Mouse (Mus musculus) left cerebral cortex, adult 6 months (tissue): Measurements from ENCODE around the gene Slc25a47. TPM values are rescaled to one million over a fixed set of nuclear protein-coding genes. Genes with fewer than 3 reads are reported as not detected.

Experiments used
- long read RNA-seq, 2 experiments: library from polyadenylated mRNA; unstranded; transcript quantifications; one replicate each; pipeline ENCODE4 v2.0.0; 2019 to 2020
- polyA plus RNA-seq: library from polyadenylated mRNA; unstranded; fragments of <200 nt; fragmentation: Nextera tagmentation; gene quantifications from 2 replicates; pipeline ENCODE4 v1.2.3, GENCODE M21; 2021

Gene Slc25a47
- polyA plus RNA-seq: 5.3 and 7.0 TPM in 2 replicates
- long read RNA-seq, experiment 1, partial matches to known transcripts: 6 of 46 reads
- long read RNA-seq, experiment 1, other reads (novel, unspliced or antisense): 40 of 46 reads
- long read RNA-seq, experiment 2, partial matches to known transcripts: 1 of 4 reads
- long read RNA-seq, experiment 2, other reads (novel, unspliced or antisense): 3 of 4 reads

DNA sequence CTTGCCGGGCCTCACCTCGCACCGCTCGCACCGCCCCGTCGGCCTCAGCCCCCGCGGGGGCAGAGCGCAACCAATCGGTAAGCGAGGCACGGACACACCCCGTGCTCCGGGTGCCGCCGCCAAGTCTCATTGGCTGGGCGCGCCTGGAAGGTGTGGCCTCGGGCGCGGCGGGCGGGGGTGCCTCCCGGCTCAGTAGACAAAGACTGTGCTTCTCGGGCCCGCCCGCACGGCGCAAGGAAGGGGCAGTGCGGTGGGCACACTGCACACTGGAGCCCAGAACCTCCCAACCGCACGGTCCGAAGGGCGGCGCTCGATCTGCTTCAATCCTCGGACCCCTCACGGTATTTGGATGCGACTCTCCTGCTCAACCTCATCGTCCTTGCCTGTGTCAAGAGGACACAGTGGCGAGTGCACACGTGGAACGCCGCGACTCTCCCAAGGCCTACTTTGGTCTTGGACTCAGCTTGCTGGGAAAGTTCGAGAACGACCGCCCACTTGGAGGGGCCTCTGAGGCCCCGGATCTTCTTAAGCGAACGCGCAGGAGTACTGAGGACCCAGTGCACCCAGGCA lies at the start of gene Slc25a47, which contains the start of gene Slc25a29:
Gene Slc25a47, plus strand, starts transcription at position 207 of the 570 bp plus-strand sequence.
Gene Slc25a29, minus strand, starts transcription at position 44 of the 570 bp plus-strand sequence.

DNA sequence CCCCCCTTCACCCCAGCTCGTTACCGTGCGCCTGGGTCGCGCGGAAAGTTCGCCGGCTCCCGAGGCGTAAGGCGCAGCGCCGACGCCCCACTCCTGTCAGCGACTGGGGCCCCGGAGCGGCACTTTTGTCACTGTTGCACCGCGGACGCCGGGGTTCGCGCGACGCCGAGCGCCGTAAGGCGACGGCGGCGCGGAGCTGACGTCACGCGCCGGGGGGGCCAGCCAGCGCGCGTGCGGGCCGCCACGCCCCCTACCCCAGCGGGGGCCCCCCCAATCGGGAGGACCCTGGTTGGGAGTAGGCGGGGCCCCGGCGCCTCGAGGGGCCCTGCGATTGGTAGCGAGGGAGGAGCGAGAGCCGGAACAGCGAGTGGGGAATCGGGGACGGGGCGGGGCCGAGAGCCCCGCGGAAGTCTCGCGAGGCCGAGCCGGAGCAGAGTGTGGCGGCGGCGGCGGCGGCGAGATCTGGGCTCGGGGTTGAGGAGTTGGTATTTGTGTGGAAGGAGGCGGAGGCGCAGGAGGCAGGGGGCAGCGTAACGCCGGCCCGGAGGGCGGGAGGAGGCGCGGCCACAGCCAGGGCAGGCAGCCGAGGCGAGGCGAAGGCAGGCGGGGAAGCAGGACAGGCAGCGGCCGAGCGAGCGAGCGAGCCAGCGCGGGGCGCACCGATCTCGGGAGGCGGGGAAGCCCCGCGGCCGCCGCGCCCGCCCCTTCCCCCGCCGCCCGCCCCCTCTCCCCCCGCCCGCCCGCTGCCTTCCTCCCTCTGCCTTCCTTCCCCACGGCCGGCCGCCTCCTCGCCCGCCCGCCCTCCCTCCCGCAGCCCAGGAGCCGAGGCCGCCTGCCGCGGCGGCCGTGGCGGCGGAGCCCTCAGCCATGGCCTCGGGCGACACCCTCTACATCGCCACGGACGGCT lies 43.0 kb upstream of the Slc25a47 start, which contains the start of gene Yy1:
Gene Yy1, plus strand, starts transcription at position 428 of the 907 bp plus-strand sequence.

DNA sequence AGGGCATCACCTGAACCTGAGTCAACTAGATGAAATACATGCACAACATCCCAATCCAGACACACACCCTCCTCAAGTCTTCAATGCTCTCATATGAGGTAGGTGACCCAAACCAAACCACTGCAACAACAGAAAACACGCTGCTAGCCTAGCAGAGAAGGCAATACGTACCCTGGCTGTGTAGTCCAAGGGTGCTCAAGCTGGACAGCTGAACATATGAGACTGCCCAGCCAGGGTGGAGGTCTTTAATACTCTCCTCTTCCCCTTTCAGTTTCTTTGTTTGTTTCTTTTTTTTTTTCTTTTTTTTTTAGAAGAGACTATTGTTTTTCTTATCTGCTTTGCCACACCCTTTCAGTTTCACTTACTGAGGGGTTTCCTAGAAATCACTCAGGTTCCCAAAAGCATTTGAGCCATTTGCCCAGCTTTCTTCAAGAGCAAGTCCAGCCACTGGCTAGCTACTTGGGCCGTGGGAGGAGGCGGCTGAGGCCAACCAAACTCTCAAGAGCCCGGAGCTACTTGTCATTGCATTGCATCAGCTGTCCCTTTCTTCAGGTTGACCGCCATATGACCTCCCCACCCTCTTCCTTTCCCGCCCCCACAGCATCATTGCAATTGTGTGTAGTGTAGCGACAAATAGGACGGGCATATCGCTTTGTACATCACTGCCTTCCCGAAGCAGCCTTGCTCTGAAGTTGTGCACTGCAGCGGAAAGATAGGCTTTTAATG lies 57.3 kb downstream of the Slc25a47 start, which contains the start of gene Wdr25:
Gene Wdr25, plus strand, starts transcription at position 643 of the 726 bp plus-strand sequence.

DNA sequence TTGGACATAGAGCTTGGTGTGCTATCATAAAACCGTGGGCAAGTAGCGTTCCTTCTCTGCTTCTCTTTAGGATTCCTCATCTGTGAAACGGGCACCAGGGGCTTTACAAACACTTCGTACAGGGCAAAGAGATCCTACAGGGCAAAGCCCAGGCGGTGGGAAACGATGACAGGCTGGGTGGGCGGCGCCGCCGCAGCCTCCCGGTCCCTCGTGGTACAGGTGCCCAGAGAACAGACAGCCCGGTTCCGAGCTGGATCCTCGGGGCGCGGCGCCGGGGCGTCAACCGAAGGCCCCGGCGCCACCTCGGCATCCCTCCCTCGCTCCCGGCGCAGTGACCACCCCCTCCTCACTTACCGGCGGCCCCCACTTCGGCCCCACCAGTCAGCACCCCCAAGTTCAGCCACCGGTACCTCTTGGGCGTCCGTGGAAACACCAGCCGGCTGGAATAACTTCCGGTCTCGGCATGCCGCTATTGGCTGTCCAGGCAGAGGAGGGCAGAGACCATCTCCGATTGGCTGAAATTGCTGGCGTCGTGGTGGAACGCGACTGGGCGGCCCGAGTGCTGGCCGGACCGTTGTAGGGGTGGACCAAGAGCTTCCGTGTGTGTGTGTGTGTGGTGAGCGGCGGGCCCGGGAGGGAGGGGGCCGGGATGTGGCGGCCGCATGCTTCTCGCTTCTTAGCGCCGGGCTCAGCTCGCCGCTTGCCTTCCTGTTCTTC lies 58.0 kb downstream of the Slc25a47 start, which contains the start of gene Wars:
Gene Wars, minus strand, starts transcription at position 460 of the 717 bp plus-strand sequence.

Other genes with a start within 250 kb of the Slc25a47 start
- gene Degs2, start 133.7 kb upstream of the Slc25a47 start, polyA plus RNA-seq: 6.7 and 6.9 TPM in 2 replicates
- 5.9 and 7.5 TPM in 2 replicates for gene Yy1, start 43.1 kb upstream of the Slc25a47 start, polyA plus RNA-seq
- gene Slc25a29, start 163 bp upstream of the Slc25a47 start, polyA plus RNA-seq: 23.5 and 28.7 TPM in 2 replicates
- gene Wdr25, start 57.6 kb downstream of the Slc25a47 start, polyA plus RNA-seq: 2.5 and 3.0 TPM in 2 replicates
- gene Wars, start 58.1 kb downstream of the Slc25a47 start, polyA plus RNA-seq: 103 and 104 TPM in 2 replicates
- gene Begain, start 232.2 kb downstream of the Slc25a47 start, polyA plus RNA-seq: 7.1 and 81.3 TPM in 2 replicates